Mouse (Mus musculus) monocyte, adult 2 months (primary cell): ENCODE measurements around the gene Micall1.

Source experiments
- DNase-seq, 2 experiments: peaks; one replicate each; pipeline ENCODE4 v3.0.0; 2022; ENCODE audit warnings: low spot score in 2 of 2, low read depth in 1 of 2

The Micall1 gene

GRCm38 (mm10) chr15:79164251-79164650 lies 55.6 kb downstream of the Micall1 start:
- DNase-seq = no peak

GRCm38 (mm10) chr15:79165140-79165539 lies 56.4 kb downstream of the Micall1 start, which contains the start of gene Sox10:
Sox10 (minus strand) TSS chr15:79165240.
- DNase-seq = no peak

DNA sequence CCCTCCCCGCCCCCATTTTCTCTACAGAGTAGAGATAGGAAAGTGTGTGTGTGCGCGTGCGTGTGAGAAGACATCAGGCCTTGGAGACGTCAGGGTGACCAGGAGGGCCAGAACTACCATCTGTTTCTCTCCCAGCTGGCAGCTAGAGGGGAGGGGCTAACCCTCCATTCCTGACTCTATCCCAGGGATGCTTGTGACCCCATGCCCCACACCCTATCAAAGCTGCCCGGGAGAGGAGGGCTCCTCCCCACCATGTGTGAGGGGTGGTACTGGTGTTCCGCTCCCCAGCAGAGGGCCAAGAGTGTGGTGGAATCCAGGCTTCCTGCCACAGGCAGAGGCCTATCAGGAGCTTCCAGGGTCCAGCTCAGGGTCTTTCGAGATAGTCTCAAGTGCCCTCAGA lies 58.0 kb downstream of the Micall1 start:
- no peak for DNase-seq

- DNase-seq = no peak
These were observed 68.2 kb downstream of the Micall1 start for GRCm38 (mm10) chr15:79176905-79177304.

DNA sequence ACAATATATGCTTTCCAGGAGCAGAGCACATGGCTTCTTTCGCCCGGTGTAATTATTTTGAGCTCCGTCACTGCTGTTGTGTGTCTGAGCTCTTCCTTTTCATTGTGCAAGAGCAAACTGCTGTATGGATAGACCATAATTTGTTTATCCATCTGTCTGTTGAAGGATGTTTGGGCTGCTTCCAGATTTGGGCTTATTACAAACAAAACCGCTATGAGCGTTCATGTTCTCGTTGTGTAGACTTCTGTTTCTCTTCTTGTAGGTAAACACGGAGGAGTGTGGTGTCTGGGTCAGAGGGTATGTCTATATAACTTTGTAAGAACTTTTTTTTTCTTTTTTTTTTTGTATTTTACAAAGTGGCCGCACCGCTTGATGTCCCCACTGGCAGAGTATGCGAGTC lies 76.5 kb downstream of the Micall1 start:
- DNase-seq = no peak
